ENCODE assay signal across 27 mouse cellular contexts in the genomic region with DNA sequence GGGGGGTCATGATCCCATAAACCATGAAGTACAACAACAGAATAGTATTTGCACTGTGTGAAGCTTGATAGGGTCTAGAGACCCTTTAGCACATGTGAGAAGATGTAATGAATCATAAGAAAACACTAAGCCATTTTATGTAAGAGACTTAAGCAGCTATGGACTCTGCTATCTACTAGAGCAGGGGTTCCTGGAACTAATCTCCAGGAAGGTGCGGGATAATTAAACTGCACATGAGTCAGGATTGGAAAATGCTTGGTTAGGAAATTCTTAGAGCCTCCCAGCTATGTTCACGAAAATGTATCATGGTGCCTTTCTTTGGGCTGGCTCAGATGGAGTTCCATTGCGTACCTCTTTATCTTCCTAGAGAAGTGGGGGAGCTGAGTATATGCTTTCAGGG. TPM values are rescaled to one million over a fixed set of nuclear protein-coding genes. Genes with fewer than 3 reads are reported as not detected.
DNase-seq lines count a peak whose midpoint lies in the region; ATAC-seq and TF ChIP-seq lines count a peak whose summit lies in the region.
"Had no signal": no experiment of that assay in that cellular context is flagged by ENCODE, and none has a peak within 500 bp of the region (broad histone marks: within the 10 kb centered on the region; RNA-seq: fewer than 3 reads in every experiment).

No protein-coding gene starts in this region.

- no peak overlapping the region for H3K4me3 ChIP-seq in heart, embryonic 13.5 days
- no peak overlapping the region for H3K4me3 ChIP-seq in heart, embryonic 10.5 days
- no peak overlapping the region for H3K4me3 ChIP-seq in kidney, postnatal 0 days (replicated peaks; ENCODE audit: low read depth, low read length)
- no peak overlapping the region for H3K4me3 ChIP-seq in kidney, adult 2 months (ENCODE audit: insufficient read depth, low read depth, low read length)
- H3K4me3 ChIP-seq in liver, embryonic 16.5 days (ENCODE audit: low read depth, low read length) = no peak overlapping the region
- H3K4me3 ChIP-seq: gastrocnemius, adult 2 months; heart, embryonic 12.5 days; left cerebral cortex, adult 2 months; limb, embryonic 12.5 days; megakaryocyte, embryonic 14.5 days; midbrain, embryonic 12.5 days; myocyte; neural tube, embryonic 12.5 days had no signal

- WGBS in heart, embryonic 13.5 days = 75% methylated on average over 3 of the region's 3 CpGs
- WGBS in heart, embryonic 10.5 days = 78% methylated on average over 3 of the region's 3 CpGs
- 90% methylated on average over 3 of the region's 3 CpGs for WGBS in kidney, postnatal 0 days
- WGBS in kidney, adult 2 months = 85% methylated on average over 3 of the region's 3 CpGs
- 79% methylated on average over 3 of the region's 3 CpGs for WGBS in liver, embryonic 16.5 days (ENCODE audit: insufficient replicate concordance)

- no peak overlapping the region for H3K4me2 ChIP-seq in heart, embryonic 13.5 days
- no peak overlapping the region for H3K4me2 ChIP-seq in kidney, postnatal 0 days (ENCODE audit: low read length)
- no peak overlapping the region for H3K4me2 ChIP-seq in liver, embryonic 16.5 days (ENCODE audit: low read depth, low read length)
- H3K4me2 ChIP-seq: heart, embryonic 12.5 days; hindbrain, embryonic 14.5 days; limb, embryonic 12.5 days; midbrain, embryonic 12.5 days; neural tube, embryonic 12.5 days had no signal

- no peak for ATAC-seq in heart, embryonic 13.5 days (ENCODE audit: extremely low read depth, insufficient number of reproducible peaks, low FRiP score, low TSS enrichment)
- ATAC-seq in kidney, postnatal 0 days (replicated peaks; ENCODE audit: low FRiP score, low read depth) = no peak
- no peak for ATAC-seq in liver, embryonic 16.5 days (ENCODE audit: low read depth)
- ATAC-seq: forebrain, embryonic 16.5 days had no signal

- TF ChIP-seq CTCF in kidney, postnatal 0 days (IDR thresholded peaks at IDR 0.05; ENCODE audit: low read depth) = no peak
- no peak for TF ChIP-seq CTCF in kidney, adult 2 months (conservative IDR thresholded peaks at IDR 0.05; ENCODE audit: insufficient read depth, insufficient read length, low read depth, low read length)

- 0 out of 2 replicates have a peak overlapping the region, but pooled peaks have one; percentile 24 for H3K27ac ChIP-seq in heart, embryonic 13.5 days (replicated peaks)
- H3K27ac ChIP-seq in heart, embryonic 10.5 days = no peak overlapping the region; the same call in 1 of the 2 replicates
- H3K27ac ChIP-seq in kidney, postnatal 0 days = 0 out of 2 replicates have a peak overlapping the region, but pooled peaks have one; percentile 31
- no peak overlapping the region for H3K27ac ChIP-seq in kidney, adult 2 months (ENCODE audit: insufficient read depth, low read depth, low read length)
- peak overlapping the region; percentile 69; the same call in 1 of the 2 replicates for H3K27ac ChIP-seq in liver, embryonic 16.5 days (ENCODE audit: low read length)
- H3K27ac ChIP-seq: gastrocnemius, adult 2 months; hindbrain, embryonic 14.5 days; left cerebral cortex, adult 2 months; limb, embryonic 12.5 days; midbrain, embryonic 12.5 days; neural tube, embryonic 12.5 days had no signal

- H3K9me3 ChIP-seq in heart, embryonic 13.5 days = no peaks in the 10 kb centered on the region
- H3K9me3 ChIP-seq in heart, embryonic 10.5 days = no peaks in the 10 kb centered on the region
- H3K9me3 ChIP-seq in kidney, postnatal 0 days (replicated peaks; ENCODE audit: low read length) = no peaks in the 10 kb centered on the region
- no peaks in the 10 kb centered on the region for H3K9me3 ChIP-seq in liver, embryonic 16.5 days (replicated peaks; ENCODE audit: control insufficient read depth, low read length)
- H3K9me3 ChIP-seq: heart, embryonic 12.5 days; limb, embryonic 12.5 days; midbrain, embryonic 12.5 days; neural tube, embryonic 12.5 days had no signal

- no peaks in the 10 kb centered on the region for H3K27me3 ChIP-seq in heart, embryonic 13.5 days (replicated peaks)
- no peaks in the 10 kb centered on the region for H3K27me3 ChIP-seq in heart, embryonic 10.5 days (ENCODE audit: insufficient read depth, poor library complexity, severe bottlenecking)
- H3K27me3 ChIP-seq in kidney, postnatal 0 days (ENCODE audit: insufficient read depth, low read length) = no peaks in the 10 kb centered on the region
- H3K27me3 ChIP-seq in kidney, adult 2 months (replicated peaks; ENCODE audit: control insufficient read depth, insufficient read depth, low read length) = no peaks in the 10 kb centered on the region
- no peaks in the 10 kb centered on the region for H3K27me3 ChIP-seq in liver, embryonic 16.5 days (ENCODE audit: control insufficient read depth, insufficient read depth, low read depth, low read length)
- H3K27me3 ChIP-seq: heart, embryonic 12.5 days; limb, embryonic 12.5 days; neural tube, embryonic 12.5 days had no signal

- no peak for DNase-seq in heart, embryonic 10.5 days (ENCODE audit: low spot score)
- DNase-seq in kidney, postnatal 0 days (ENCODE audit: low spot score) = no peak
- no peak for DNase-seq in kidney, adult 2 months
- peak; percentile 71 for DNase-seq in 3T3-L1 (ENCODE audit: low read depth, low spot score)
- DNase-seq in thymus, adult 18-20 months = no peak
- DNase-seq: adrenal gland, postnatal 14 days; cerebellum, adult 18-20 months; cerebellum, postnatal 10 days; gastrocnemius, adult 2 months; gastrocnemius, postnatal 36 days; heart, adult 18-20 months; heart, postnatal 10 days; lung, adult 18-20 months; right cerebral cortex, adult 18-20 months; thymus, postnatal 14 days had no signal

- H3K36me3 ChIP-seq in heart, embryonic 13.5 days = no peaks in the 10 kb centered on the region
- H3K36me3 ChIP-seq in heart, embryonic 10.5 days = no peaks in the 10 kb centered on the region
- H3K36me3 ChIP-seq in kidney, postnatal 0 days (ENCODE audit: insufficient read depth, low read length) = no peaks in the 10 kb centered on the region
- no peaks in the 10 kb centered on the region for H3K36me3 ChIP-seq in kidney, adult 2 months (ENCODE audit: control insufficient read depth, insufficient read depth, low read length)
- no peaks in the 10 kb centered on the region for H3K36me3 ChIP-seq in liver, embryonic 16.5 days (ENCODE audit: control insufficient read depth, insufficient read depth)
- H3K36me3 ChIP-seq: G1E; heart, embryonic 12.5 days; limb, embryonic 12.5 days; midbrain, embryonic 12.5 days; neural tube, embryonic 12.5 days had no signal

- no peak overlapping the region for H3K9ac ChIP-seq in heart, embryonic 13.5 days
- H3K9ac ChIP-seq in kidney, postnatal 0 days (ENCODE audit: low read depth, low read length) = no peak overlapping the region
- H3K9ac ChIP-seq in liver, embryonic 16.5 days (ENCODE audit: low read depth, low read length) = no peak overlapping the region
- H3K9ac ChIP-seq: heart, embryonic 12.5 days; hindbrain, embryonic 14.5 days; limb, embryonic 12.5 days; midbrain, embryonic 12.5 days; neural tube, embryonic 12.5 days had no signal

- TF ChIP-seq POLR2A in kidney, adult 2 months (IDR thresholded peaks at IDR 0.05; ENCODE audit: low read depth, low read length) = no peak

- H3K4me1 ChIP-seq in heart, embryonic 13.5 days = peaks cover 45% of the 10 kb centered on the region
- H3K4me1 ChIP-seq in heart, embryonic 10.5 days = peaks cover 47% of the 10 kb centered on the region
- no peaks in the 10 kb centered on the region; the same call in 1 of the 2 replicates for H3K4me1 ChIP-seq in kidney, postnatal 0 days (replicated peaks; ENCODE audit: insufficient read depth, low read length)
- H3K4me1 ChIP-seq in kidney, adult 2 months (ENCODE audit: control insufficient read depth, insufficient read depth, low read length) = no peaks in the 10 kb centered on the region; the same call in 1 of the 2 replicates
- H3K4me1 ChIP-seq in liver, embryonic 16.5 days (ENCODE audit: control insufficient read depth, low read depth, low read length) = peaks cover 33% of the 10 kb centered on the region
- H3K4me1 ChIP-seq: limb, embryonic 12.5 days; midbrain, embryonic 12.5 days had no signal

RNA-seq across cellular contexts. Expression of gene Serp2, which starts 35.4 kb away (rescaled TPM):
- 12.2 and 13.6 TPM in 2 replicates for polyA plus RNA-seq in heart, embryonic 13.5 days (2015; fragmentation: Nextera tagmentation; extraction: Ambion mirVana)
- polyA plus RNA-seq in heart, embryonic 10.5 days (2016; fragmentation: Nextera tagmentation; extraction: Ambion mirVana) = 25.3 and 27.0 TPM in 2 replicates
- polyA plus RNA-seq in kidney, postnatal 0 days (2015; fragmentation: Nextera tagmentation; extraction: Ambion mirVana) = 13.1 and 13.7 TPM in 2 replicates
- 1.0 and 2.0 TPM in 2 replicates for polyA plus RNA-seq in kidney, adult 2 months (2012; rRNA removed)
- 0.61 and 0.79 TPM in 2 replicates for polyA plus RNA-seq in liver, embryonic 16.5 days (2015; fragmentation: Nextera tagmentation; extraction: Ambion mirVana)
- polyA plus RNA-seq: G1E had no signal

Comparison
In these comparisons a context has a peak if more than half of its experiments do, and no peak if none do; other contexts are left out.
1. H3K27ac ChIP-seq: peak in heart, embryonic 13.5 days (single experiment), kidney, postnatal 0 days (single experiment) and liver, embryonic 16.5 days (single experiment); none in heart, embryonic 10.5 days (single experiment) and kidney, adult 2 months (single experiment).